Mouse (Mus musculus): Measurements from ENCODE around the gene Dido1.

Dido1 gene

GRCm38 (mm10) chr2:180709923-180710272, at the start of gene Dido1, which contains the start of gene Gid8:
Dido1 (minus strand) TSS chr2:180709999.
Gid8 (plus strand) TSS chr2:180710117.
- DNase-seq (ENCODE audit: low spot score in 2 of 2) = peak; percentile 96

GRCm38 (mm10) chr2:180758513-180759263, 48.9 kb upstream of the Dido1 start:
- no peak for DNase-seq (ENCODE audit: low spot score in 2 of 2)

- DNase-seq (ENCODE audit: low spot score in 2 of 2) = no peak
Measured at GRCm38 (mm10) chr2:180756786-180757185, 47.0 kb upstream of the Dido1 start.

GRCm38 (mm10) chr2:180755896-180756295, 46.1 kb upstream of the Dido1 start:
- DNase-seq (ENCODE audit: low spot score in 2 of 2) = no peak

GRCm38 (mm10) chr2:180754976-180755688, 45.3 kb upstream of the Dido1 start:
- DNase-seq (ENCODE audit: low spot score in 2 of 2) = no peak

GRCm38 (mm10) chr2:180748904-180749303, 39.1 kb upstream of the Dido1 start:
- no peak for DNase-seq (ENCODE audit: low spot score in 2 of 2)

- no peak for DNase-seq (ENCODE audit: low spot score in 2 of 2)
Measured at GRCm38 (mm10) chr2:180746569-180747192, 36.9 kb upstream of the Dido1 start.

GRCm38 (mm10) chr2:180745248-180745927, 35.6 kb upstream of the Dido1 start:
- peak; percentile 77 to 82 for DNase-seq (ENCODE audit: low spot score in 2 of 2)

- DNase-seq (ENCODE audit: low spot score in 2 of 2) = no peak
Measured at GRCm38 (mm10) chr2:180743321-180743720, 33.5 kb upstream of the Dido1 start.

GRCm38 (mm10) chr2:180742820-180743219, 33.0 kb upstream of the Dido1 start:
- DNase-seq (ENCODE audit: low spot score in 2 of 2) = no peak

GRCm38 (mm10) chr2:180741421-180741820, 31.6 kb upstream of the Dido1 start:
- DNase-seq (ENCODE audit: low spot score in 2 of 2) = no peak

- no peak for DNase-seq (ENCODE audit: low spot score in 2 of 2)
Measured at GRCm38 (mm10) chr2:180740349-180740748, 30.6 kb upstream of the Dido1 start.

GRCm38 (mm10) chr2:180737984-180738383, 28.2 kb upstream of the Dido1 start:
- DNase-seq (ENCODE audit: low spot score in 2 of 2) = no peak

- no peak for DNase-seq (ENCODE audit: low spot score in 2 of 2)
Measured at GRCm38 (mm10) chr2:180735232-180735631, 25.4 kb upstream of the Dido1 start.

- DNase-seq (ENCODE audit: low spot score in 2 of 2) = no peak
Measured at GRCm38 (mm10) chr2:180731984-180732383, 22.2 kb upstream of the Dido1 start.

GRCm38 (mm10) chr2:180731036-180731435, 21.2 kb upstream of the Dido1 start:
- peak in 1 of 2 experiments; percentile 57 for DNase-seq (ENCODE audit: low spot score in 2 of 2)

GRCm38 (mm10) chr2:180727613-180728021, 17.8 kb upstream of the Dido1 start:
- no peak for DNase-seq (ENCODE audit: low spot score in 2 of 2)

- DNase-seq (ENCODE audit: low spot score in 2 of 2) = peak; percentile 83 to 84
Measured at GRCm38 (mm10) chr2:180726658-180727442, 17.1 kb upstream of the Dido1 start.

GRCm38 (mm10) chr2:180725856-180726629, 16.2 kb upstream of the Dido1 start:
- no peak for DNase-seq (ENCODE audit: low spot score in 2 of 2)

- no peak for DNase-seq (ENCODE audit: low spot score in 2 of 2)
Measured at GRCm38 (mm10) chr2:180725414-180725778, 15.6 kb upstream of the Dido1 start.

All from spleen, postnatal 36 days (tissue).